Mouse (Mus musculus) stomach, embryonic 16.5 days (tissue): Measurements from ENCODE around the gene Frmpd2. TPM values are rescaled to one million over a fixed set of nuclear protein-coding genes. Genes with fewer than 3 reads are reported as not detected.

Experiments
- ATAC-seq: fragments of 200-750 bp; cut with Nextera tagmentation; 2 replicates; pipeline ENCODE4 v1.8.0; 2017; ENCODE audit warnings: moderate number of reproducible peaks, moderate TSS enrichment; ENCODE audit not compliant: insufficient read depth, low FRiP score
- H3K27ac ChIP-seq: fragments of 300-500 bp; sonication (generic); 2 replicates; pipeline ENCODE4 v1.5.1; 2014; ENCODE audit warnings: low read length
- H3K27me3 ChIP-seq: fragments of 300-500 bp; sonication (generic); 2 replicates; pipeline ENCODE4 v1.6.1; 2014; ENCODE audit warnings: low read length, control low read depth, mixed read lengths; ENCODE audit not compliant: control insufficient read depth, insufficient read depth
- H3K36me3 ChIP-seq: fragments of 300-500 bp; sonication (generic); 2 replicates; pipeline ENCODE4 v1.6.1; 2014; ENCODE audit warnings: low read length; ENCODE audit not compliant: control insufficient read depth, insufficient read depth
- H3K4me1 ChIP-seq: fragments of 300-500 bp; sonication (generic); 2 replicates; pipeline ENCODE4 v1.6.1; 2014; ENCODE audit warnings: low read length, control low read depth, mixed read lengths; ENCODE audit not compliant: control insufficient read depth, insufficient read depth
- H3K4me2 ChIP-seq: fragments of 300-500 bp; sonication (generic); 2 replicates; pipeline ENCODE4 v1.6.1; 2014; ENCODE audit warnings: low read depth, low read length, mixed read lengths
- H3K4me3 ChIP-seq: fragments of 300-500 bp; sonication (generic); replicated peaks from 2 replicates; pipeline ENCODE4 v1.5.1; 2014; ENCODE audit warnings: mild to moderate bottlenecking, low read length
- H3K9ac ChIP-seq: fragments of 300-500 bp; sonication (generic); 2 replicates; pipeline ENCODE4 v1.6.1; 2014; ENCODE audit warnings: low read length
- H3K9me3 ChIP-seq: fragments of 300-500 bp; sonication (generic); replicated peaks from 2 replicates; pipeline ENCODE4 v1.6.1; 2016; ENCODE audit warnings: low read length, control low read depth; ENCODE audit not compliant: control insufficient read depth
- WGBS: fragments of 180-500 bp; shearing (Covaris S2); extraction: QIAGEN DNeasy Blood & Tissue Kit; methylation state at CpG from one replicate; pipeline ENCODE4 v1.1.7; 2014; 5-methylcytosine and 5-hydroxymethylcytosine counted together
- polyA plus RNA-seq: library from polyadenylated mRNA; unstranded; fragments of >200 nt; fragmentation: Nextera tagmentation; extraction: Ambion mirVana; gene quantifications from 2 replicates; pipeline ENCODE4 v1.2.1, GENCODE M21; 2015

Gene Frmpd2
- polyA plus RNA-seq, 1 experiment from 2014 or later, result not detected

DNA sequence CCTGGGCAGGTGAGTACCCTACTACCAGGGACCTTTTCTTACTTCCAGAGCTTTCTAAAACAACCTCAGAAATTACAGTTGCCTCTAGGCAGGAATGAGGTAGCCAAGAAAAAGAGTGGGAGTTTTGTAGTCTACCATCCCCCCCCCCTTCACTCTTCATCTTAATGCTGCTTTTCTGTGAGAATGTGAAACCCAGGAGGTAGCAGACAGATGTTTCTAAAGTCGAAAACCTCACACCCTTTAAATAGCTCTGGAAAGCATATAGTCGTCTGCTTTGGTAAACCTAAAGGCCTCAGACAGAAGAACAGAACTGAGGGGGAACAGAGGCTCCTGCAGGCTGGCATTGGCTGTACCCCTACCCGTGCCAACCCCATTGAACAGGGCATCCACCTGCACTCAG is 77.2 kb downstream of the Frmpd2 start:
- Histone ChIP-seq H3K27ac (no peak overlapping the region), H3K4me3 (no peak overlapping the region), H3K36me3 (no peaks in the 10 kb centered on the region), H3K9ac (no peak overlapping the region), H3K9me3 (no peaks in the 10 kb centered on the region), H3K4me1 (no peaks in the 10 kb centered on the region), H3K4me2 (no peak overlapping the region), H3K27me3 (no peaks in the 10 kb centered on the region)
- WGBS, result 59% methylated on average over 3 of the region's 3 CpGs
- no peak for ATAC-seq

DNA sequence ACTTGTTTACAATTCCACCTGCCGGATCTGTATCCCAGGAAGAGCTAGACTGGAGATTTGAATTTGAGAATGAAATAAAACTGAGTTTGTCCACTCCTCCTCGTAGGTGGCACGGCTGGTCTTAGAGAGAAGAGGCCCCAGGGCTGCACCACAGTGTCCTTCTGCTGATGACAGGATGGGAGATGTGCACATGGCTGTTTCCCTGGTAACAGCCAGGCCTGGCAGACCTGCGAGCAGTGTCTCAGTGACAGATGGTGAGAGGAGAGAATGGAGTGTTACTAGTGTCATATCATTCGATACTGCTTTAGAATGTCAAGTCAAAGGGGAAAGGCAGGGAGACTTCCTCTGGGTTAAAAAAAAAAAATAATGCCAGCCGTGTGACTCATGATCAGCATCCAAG is 78.4 kb downstream of the Frmpd2 start:
- no peaks in the 10 kb centered on the region for H3K4me1 ChIP-seq
- H3K27ac ChIP-seq, result no peak overlapping the region
- no peak overlapping the region for H3K4me3 ChIP-seq
- no peak overlapping the region for H3K9ac ChIP-seq
- no peaks in the 10 kb centered on the region for H3K27me3 ChIP-seq
- 53% methylated on average over 6 of the region's 6 CpGs for WGBS
- no peak overlapping the region for H3K4me2 ChIP-seq
- no peaks in the 10 kb centered on the region for H3K9me3 ChIP-seq
- no peak for ATAC-seq
- H3K36me3 ChIP-seq, result no peaks in the 10 kb centered on the region

DNA sequence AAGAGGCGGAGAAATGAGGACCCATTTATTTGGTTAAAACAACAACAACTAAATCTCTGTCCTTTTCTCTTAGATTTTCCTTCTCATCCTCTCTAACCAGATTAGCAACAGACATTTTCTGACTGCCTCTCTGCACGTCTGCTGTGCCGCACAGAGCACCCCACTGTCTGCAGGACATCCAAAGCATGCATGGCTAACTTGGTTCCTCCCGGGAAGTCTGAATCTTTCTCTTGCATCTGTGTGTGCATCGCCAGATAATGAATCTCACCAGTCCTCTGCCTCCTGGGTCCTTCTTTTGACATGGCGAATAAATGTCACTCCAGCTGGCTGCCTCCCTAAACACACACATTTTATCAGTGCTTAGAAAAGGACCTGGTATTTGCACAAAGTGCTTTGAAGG is 99.2 kb downstream of the Frmpd2 start:
- WGBS, result 36% methylated on average over 6 of the region's 6 CpGs
- no peak overlapping the region for H3K4me3 ChIP-seq
- ATAC-seq, result no peak
- H3K4me1 ChIP-seq, result no peaks in the 10 kb centered on the region
- H3K9ac ChIP-seq, result no peak overlapping the region
- no peak overlapping the region for H3K27ac ChIP-seq
- no peaks in the 10 kb centered on the region for H3K36me3 ChIP-seq
- no peaks in the 10 kb centered on the region for H3K9me3 ChIP-seq
- no peaks in the 10 kb centered on the region for H3K27me3 ChIP-seq
- H3K4me2 ChIP-seq, result no peak overlapping the region

DNA sequence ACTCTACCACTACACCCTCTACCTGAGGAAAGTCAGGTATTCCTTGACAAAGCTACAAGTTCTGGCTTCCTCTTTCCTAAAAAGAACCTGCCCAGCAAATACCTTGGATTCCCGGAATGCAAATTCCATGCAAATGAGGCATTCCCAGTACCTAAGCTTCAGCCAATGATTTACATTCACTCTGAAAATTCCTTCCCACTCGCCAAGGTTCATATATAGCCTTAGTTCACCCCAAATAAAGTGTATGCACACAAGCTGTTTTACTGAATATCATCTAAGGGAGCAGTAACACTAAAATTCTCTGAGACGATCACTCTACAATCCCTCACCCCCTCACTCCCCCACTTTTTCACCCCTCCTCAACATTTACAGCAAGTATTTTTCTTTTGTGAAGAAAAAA is 102.1 kb downstream of the Frmpd2 start:
- H3K27ac ChIP-seq, result no peak overlapping the region
- H3K4me1 ChIP-seq, result no peaks in the 10 kb centered on the region
- ATAC-seq, result no peak
- no peaks in the 10 kb centered on the region for H3K9me3 ChIP-seq
- 72% methylated on average over 3 of the region's 3 CpGs for WGBS
- no peaks in the 10 kb centered on the region for H3K27me3 ChIP-seq
- H3K36me3 ChIP-seq, result no peaks in the 10 kb centered on the region
- H3K9ac ChIP-seq, result no peak overlapping the region
- no peak overlapping the region for H3K4me3 ChIP-seq
- H3K4me2 ChIP-seq, result no peak overlapping the region

DNA sequence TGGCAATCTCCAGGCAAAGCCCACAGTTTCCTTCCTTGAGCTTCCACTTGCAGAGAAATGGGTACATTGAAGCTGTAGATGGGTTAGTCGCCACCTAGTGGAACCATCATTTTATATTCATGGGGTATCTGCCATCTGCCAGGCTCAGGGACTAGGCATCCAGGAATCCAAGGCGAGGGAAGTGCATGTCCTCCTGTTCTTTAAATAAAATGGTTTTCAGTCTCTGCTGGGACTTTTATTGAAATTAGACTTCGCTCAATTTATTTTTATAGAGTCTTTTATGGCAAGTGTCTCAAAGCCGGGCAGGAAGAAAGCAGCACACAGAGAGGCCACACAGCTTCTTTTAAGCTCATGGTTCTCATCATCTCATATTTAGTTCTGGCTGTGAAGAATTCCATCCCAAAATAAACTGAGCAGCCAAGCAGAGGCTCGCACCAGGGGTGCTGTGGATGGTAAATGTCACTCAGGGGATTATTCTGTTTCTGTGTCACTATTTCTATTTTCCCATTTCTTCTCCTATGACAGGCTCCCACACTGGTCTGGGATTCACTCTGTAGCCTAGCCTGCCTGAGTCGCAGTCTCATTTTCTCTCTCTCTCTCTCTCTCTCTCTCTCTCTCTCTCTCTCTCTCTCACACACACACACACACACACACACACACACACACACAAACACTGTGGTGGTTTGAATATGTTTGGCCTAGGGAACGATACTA is 108.4 kb downstream of the Frmpd2 start:
- Histone ChIP-seq H3K27me3 (no peaks in the 10 kb centered on the region), H3K4me3 (no peak overlapping the region), H3K9ac (no peak overlapping the region), H3K9me3 (no peaks in the 10 kb centered on the region), H3K36me3 (no peaks in the 10 kb centered on the region), H3K4me1 (no peaks in the 10 kb centered on the region), H3K4me2 (no peak overlapping the region), H3K27ac (no peak overlapping the region)
- no peak for ATAC-seq
- 63% methylated on average over 7 of the region's 7 CpGs for WGBS

DNA sequence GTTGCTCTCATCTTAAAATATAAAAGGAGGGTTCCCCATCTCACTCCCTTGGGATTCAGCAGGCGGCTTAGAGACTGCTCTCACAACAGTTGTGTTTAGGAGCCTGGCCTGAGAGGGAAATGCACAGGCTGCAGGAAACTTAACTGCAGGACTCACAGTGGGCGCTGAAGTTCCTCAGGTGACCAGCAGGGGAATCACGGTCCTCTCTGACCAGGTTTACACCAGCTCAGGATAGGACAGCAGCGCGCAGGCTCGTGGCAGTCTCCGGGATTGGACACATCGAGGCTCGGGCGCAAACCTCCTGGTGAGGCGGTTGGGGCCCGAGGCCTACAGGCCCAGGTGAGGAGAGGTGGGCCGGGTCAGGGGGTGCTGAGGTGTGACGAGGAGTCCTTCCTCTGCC is 117.5 kb downstream of the Frmpd2 start, which contains the start of gene Ptpn20:
Gene Ptpn20, plus strand, starts transcription at position 257 of the 400 bp plus-strand sequence.
- Histone ChIP-seq H3K27ac (no peak within 1 kb of the TSS), H3K36me3 (no peaks in the 10 kb centered on the region), H3K4me1 (no peaks in the 10 kb centered on the region), H3K4me2 (no peak within 1 kb of the TSS), H3K9me3 (no peaks in the 10 kb centered on the region), H3K9ac (no peak within 1 kb of the TSS), H3K27me3 (no peaks in the 10 kb centered on the region), H3K4me3 (no peak within 1 kb of the TSS)
- no peak; the same call in 1 of the 2 replicates for ATAC-seq
- WGBS, result 58% methylated on average over 14 of the region's 14 CpGs

DNA sequence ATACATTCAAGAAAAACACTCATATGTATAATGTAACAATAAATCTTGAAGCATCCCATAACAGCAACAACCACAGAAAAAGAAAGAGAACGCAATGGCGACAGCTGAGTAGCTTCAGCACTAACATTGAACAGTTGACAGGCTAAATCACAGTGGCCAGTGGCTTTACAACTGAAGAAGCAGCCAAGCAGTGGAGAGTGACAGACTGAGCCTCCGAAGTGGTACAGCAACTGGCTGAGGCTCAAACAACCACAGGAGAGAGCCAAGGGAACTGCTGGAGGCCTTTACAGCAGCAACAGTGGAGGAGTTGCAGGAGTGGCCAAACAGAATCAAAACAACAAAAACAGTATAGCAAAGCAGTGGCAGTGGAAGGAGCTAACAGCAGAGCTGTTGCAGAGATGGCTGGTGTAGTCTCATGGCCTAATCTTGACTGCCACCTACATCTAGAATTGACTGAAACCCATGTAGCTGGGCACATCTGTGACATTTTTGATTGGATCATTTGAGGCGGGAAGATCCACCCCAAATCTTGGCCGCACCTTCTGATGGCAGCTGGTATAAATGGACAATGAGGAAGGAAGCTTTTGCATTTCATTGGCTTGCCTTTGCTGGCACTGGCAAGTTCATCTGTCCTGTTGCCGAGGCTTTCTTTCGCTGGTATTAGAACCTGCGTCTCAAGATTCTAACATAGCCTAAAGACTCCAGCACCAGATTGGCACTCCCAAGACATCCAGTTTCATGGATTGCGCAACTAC is 127.1 kb downstream of the Frmpd2 start:
- Histone ChIP-seq H3K4me2 (no peak overlapping the region), H3K4me3 (no peak overlapping the region), H3K9ac (no peak overlapping the region), H3K27ac (no peak overlapping the region), H3K36me3 (no peaks in the 10 kb centered on the region), H3K27me3 (no peaks in the 10 kb centered on the region), H3K4me1 (no peaks in the 10 kb centered on the region), H3K9me3 (no peaks in the 10 kb centered on the region)
- WGBS, result 81% methylated on average over 9 of the region's 9 CpGs
- no peak for ATAC-seq

DNA sequence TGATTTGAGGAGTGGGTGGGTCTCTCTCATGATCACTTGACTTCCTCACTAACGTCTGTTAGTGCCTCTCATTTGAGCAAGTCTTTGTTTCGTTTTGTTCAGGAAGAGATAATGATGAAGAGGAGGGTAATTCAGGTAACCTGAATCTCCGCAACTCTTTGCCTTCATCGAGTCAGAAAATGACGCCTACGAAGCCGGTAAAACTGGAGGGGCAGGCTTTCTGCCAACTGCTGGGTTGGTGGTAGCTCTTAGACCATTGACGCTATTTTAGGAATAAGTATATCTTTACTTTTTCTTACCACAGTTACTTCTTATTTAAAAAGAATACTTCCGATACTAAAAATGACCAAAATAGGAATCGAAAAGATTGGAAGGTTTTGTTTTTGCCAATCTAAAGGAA is 135.9 kb downstream of the Frmpd2 start:
- Histone ChIP-seq H3K4me1 (no peaks in the 10 kb centered on the region), H3K27ac (no peak overlapping the region), H3K4me3 (no peak overlapping the region), H3K9me3 (no peaks in the 10 kb centered on the region), H3K4me2 (no peak overlapping the region), H3K9ac (no peak overlapping the region), H3K27me3 (no peaks in the 10 kb centered on the region), H3K36me3 (no peaks in the 10 kb centered on the region)
- 81% methylated on average over 10 of the region's 10 CpGs for WGBS
- no peak for ATAC-seq
